Mouse (Mus musculus): ENCODE data around the gene Pnck. TPM values are rescaled to one million over a fixed set of nuclear protein-coding genes. Genes with fewer than 3 reads are reported as not detected.

Gene Pnck
- polyA plus RNA-seq, 1 experiment: 5.1 TPM

- Histone ChIP-seq H3K4me3 (ENCODE audit: low read depth, low read length) (no peak overlapping the region), H3K27me3 (ENCODE audit: control insufficient read depth, insufficient read depth, low read length, poor library complexity, severe bottlenecking) (no peaks in the 10 kb centered on the region), H3K4me1 (ENCODE audit: control insufficient read depth, insufficient read depth, low read length) (no peaks in the 10 kb centered on the region), H3K27ac (ENCODE audit: insufficient read depth, low read length) (no peak overlapping the region), H3K9me3 (replicated peaks; ENCODE audit: control insufficient read depth, insufficient read depth, low read length, poor library complexity, severe bottlenecking) (no peaks in the 10 kb centered on the region), H3K36me3 (ENCODE audit: control insufficient read depth, insufficient read depth, low read length, poor library complexity, severe bottlenecking) (no peaks in the 10 kb centered on the region), H3K9ac (ENCODE audit: low read depth, poor library complexity, severe bottlenecking) (no peak overlapping the region)
- TF ChIP-seq POLR2A (IDR thresholded peaks at IDR 0.05; ENCODE audit: insufficient read depth, low read length): no peak
- TF ChIP-seq CTCF (IDR thresholded peaks at IDR 0.05; ENCODE audit: low read depth, low read length): no peak
- no peak for TF ChIP-seq EP300 (IDR thresholded peaks at IDR 0.05; ENCODE audit: insufficient read depth, low read depth, low read length)
Measured at GRCm38 (mm10) chrX:73663143-73663542, 3.2 kb upstream of the Pnck start.

DNA sequence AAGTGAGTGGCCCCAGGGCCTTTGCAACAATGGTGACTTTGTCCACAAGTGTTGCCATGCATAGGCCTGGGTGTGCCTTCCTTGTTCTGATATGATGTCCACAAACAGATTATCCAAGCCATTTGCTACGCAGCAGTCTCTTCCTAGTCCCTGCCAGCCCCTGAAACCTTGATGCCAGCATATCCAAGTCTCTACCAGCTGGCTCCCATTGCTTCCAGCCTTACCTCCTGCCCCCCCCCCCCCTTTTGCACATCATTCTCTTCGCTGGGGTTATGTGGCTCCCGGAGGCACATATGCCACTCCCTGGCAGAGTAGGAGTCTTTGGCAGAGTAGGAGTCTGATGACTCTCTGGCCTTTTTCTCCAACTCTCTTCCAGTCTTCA, 358 bp upstream of the Pnck start:
- no peaks in the 10 kb centered on the region for H3K9me3 ChIP-seq (replicated peaks; ENCODE audit: control insufficient read depth, insufficient read depth, low read length, poor library complexity, severe bottlenecking)
- H3K4me1 ChIP-seq (ENCODE audit: control insufficient read depth, insufficient read depth, low read length): no peaks in the 10 kb centered on the region
- H3K9ac ChIP-seq (ENCODE audit: low read depth, poor library complexity, severe bottlenecking): no peak overlapping the region; the same call in 1 of the 2 replicates
- peak overlapping the region; percentile 36; the same call in 1 of the 2 replicates for H3K4me3 ChIP-seq (ENCODE audit: low read depth, low read length)
- TF ChIP-seq CTCF (IDR thresholded peaks at IDR 0.05; ENCODE audit: low read depth, low read length): no peak
- no peak for TF ChIP-seq EP300 (IDR thresholded peaks at IDR 0.05; ENCODE audit: insufficient read depth, low read depth, low read length)
- TF ChIP-seq POLR2A (IDR thresholded peaks at IDR 0.05; ENCODE audit: insufficient read depth, low read length): no peak
- H3K27me3 ChIP-seq (ENCODE audit: control insufficient read depth, insufficient read depth, low read length, poor library complexity, severe bottlenecking): no peaks in the 10 kb centered on the region
- H3K27ac ChIP-seq (ENCODE audit: insufficient read depth, low read length): no peak overlapping the region
- no peaks in the 10 kb centered on the region for H3K36me3 ChIP-seq (ENCODE audit: control insufficient read depth, insufficient read depth, low read length, poor library complexity, severe bottlenecking)

GRCm38 (mm10) chrX:73658936-73659574, 862 bp downstream of the Pnck start:
- H3K4me1 ChIP-seq (ENCODE audit: control insufficient read depth, insufficient read depth, low read length): no peaks in the 10 kb centered on the region
- H3K36me3 ChIP-seq (ENCODE audit: control insufficient read depth, insufficient read depth, low read length, poor library complexity, severe bottlenecking): no peaks in the 10 kb centered on the region
- no peak for TF ChIP-seq POLR2A (IDR thresholded peaks at IDR 0.05; ENCODE audit: insufficient read depth, low read length)
- TF ChIP-seq EP300 (IDR thresholded peaks at IDR 0.05; ENCODE audit: insufficient read depth, low read depth, low read length): no peak
- TF ChIP-seq CTCF (IDR thresholded peaks at IDR 0.05; ENCODE audit: low read depth, low read length): no peak
- no peak overlapping the region for H3K27ac ChIP-seq (ENCODE audit: insufficient read depth, low read length)
- H3K9ac ChIP-seq (ENCODE audit: low read depth, poor library complexity, severe bottlenecking): no peak overlapping the region
- peak overlapping the region; percentile 70; the same call in 1 of the 2 replicates for H3K4me3 ChIP-seq (ENCODE audit: low read depth, low read length)
- H3K27me3 ChIP-seq (ENCODE audit: control insufficient read depth, insufficient read depth, low read length, poor library complexity, severe bottlenecking): no peaks in the 10 kb centered on the region
- H3K9me3 ChIP-seq (replicated peaks; ENCODE audit: control insufficient read depth, insufficient read depth, low read length, poor library complexity, severe bottlenecking): no peaks in the 10 kb centered on the region

GRCm38 (mm10) chrX:73658391-73658790, 1.5 kb downstream of the Pnck start:
- Histone ChIP-seq H3K4me1 (ENCODE audit: control insufficient read depth, insufficient read depth, low read length) (no peaks in the 10 kb centered on the region), H3K27me3 (ENCODE audit: control insufficient read depth, insufficient read depth, low read length, poor library complexity, severe bottlenecking) (no peaks in the 10 kb centered on the region)
- TF ChIP-seq CTCF (IDR thresholded peaks at IDR 0.05; ENCODE audit: low read depth, low read length) (no peak), EP300 (IDR thresholded peaks at IDR 0.05; ENCODE audit: insufficient read depth, low read depth, low read length) (no peak)

DNA sequence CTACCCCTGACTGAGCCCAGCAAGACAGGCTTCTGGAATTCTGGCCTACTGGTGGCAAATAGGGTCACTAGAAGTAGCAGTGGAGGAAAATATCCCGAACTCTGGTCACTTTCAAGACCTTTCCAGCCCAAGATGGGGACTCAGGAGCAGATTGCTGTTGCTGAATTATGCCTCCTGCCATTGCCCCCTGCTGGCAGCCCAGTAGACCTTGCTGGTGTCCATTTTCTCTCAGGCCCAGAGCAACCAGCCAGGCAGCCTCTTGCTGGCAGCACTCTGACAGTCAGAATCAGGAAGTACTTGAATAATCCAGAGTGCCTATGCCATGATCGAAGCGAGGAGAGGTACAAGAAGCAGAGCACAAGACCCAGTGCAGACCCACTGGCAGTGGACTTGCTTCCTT, 4.4 kb downstream of the Pnck start:
- no peak overlapping the region for H3K4me3 ChIP-seq (ENCODE audit: low read depth, low read length)
- no peak overlapping the region for H3K27ac ChIP-seq (ENCODE audit: insufficient read depth, low read length)
- no peak overlapping the region for H3K9ac ChIP-seq (ENCODE audit: low read depth, poor library complexity, severe bottlenecking)
- no peaks in the 10 kb centered on the region for H3K9me3 ChIP-seq (replicated peaks; ENCODE audit: control insufficient read depth, insufficient read depth, low read length, poor library complexity, severe bottlenecking)
- no peak for TF ChIP-seq POLR2A (IDR thresholded peaks at IDR 0.05; ENCODE audit: insufficient read depth, low read length)
- H3K27me3 ChIP-seq (ENCODE audit: control insufficient read depth, insufficient read depth, low read length, poor library complexity, severe bottlenecking): no peaks in the 10 kb centered on the region
- H3K4me1 ChIP-seq (ENCODE audit: control insufficient read depth, insufficient read depth, low read length): no peaks in the 10 kb centered on the region
- no peaks in the 10 kb centered on the region for H3K36me3 ChIP-seq (ENCODE audit: control insufficient read depth, insufficient read depth, low read length, poor library complexity, severe bottlenecking)

More at GRCm38 (mm10) chrX:73658391-73658790, 1.5 kb downstream of the Pnck start:
- Histone ChIP-seq H3K9ac (ENCODE audit: low read depth, poor library complexity, severe bottlenecking) (no peak overlapping the region), H3K36me3 (ENCODE audit: control insufficient read depth, insufficient read depth, low read length, poor library complexity, severe bottlenecking) (no peaks in the 10 kb centered on the region), H3K9me3 (replicated peaks; ENCODE audit: control insufficient read depth, insufficient read depth, low read length, poor library complexity, severe bottlenecking) (no peaks in the 10 kb centered on the region), H3K27ac (ENCODE audit: insufficient read depth, low read length) (no peak overlapping the region), H3K4me3 (ENCODE audit: low read depth, low read length) (no peak overlapping the region)

DNA sequence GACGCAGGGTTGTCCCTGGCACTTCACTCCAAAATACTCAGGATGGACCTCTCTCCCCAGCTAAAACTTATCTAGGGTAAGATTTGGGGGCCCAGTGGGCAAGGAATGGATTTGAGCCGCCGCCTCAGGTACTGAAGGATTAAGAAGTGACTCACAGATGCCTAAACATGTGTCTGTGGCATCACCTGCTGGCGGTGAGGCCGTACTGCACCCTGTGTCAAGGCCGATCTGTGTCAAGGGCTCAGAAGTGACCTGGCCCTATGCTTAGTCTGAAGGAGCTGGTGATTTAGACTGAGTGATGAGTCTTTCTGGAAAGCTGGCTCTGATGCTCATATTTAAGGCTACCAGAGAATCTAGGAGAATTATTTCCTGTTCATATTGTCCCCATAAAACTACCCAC, 5.7 kb downstream of the Pnck start:
- Histone ChIP-seq H3K4me3 (ENCODE audit: low read depth, low read length) (no peak overlapping the region), H3K4me1 (ENCODE audit: control insufficient read depth, insufficient read depth, low read length) (no peaks in the 10 kb centered on the region), H3K36me3 (ENCODE audit: control insufficient read depth, insufficient read depth, low read length, poor library complexity, severe bottlenecking) (no peaks in the 10 kb centered on the region), H3K9me3 (replicated peaks; ENCODE audit: control insufficient read depth, insufficient read depth, low read length, poor library complexity, severe bottlenecking) (no peaks in the 10 kb centered on the region), H3K27ac (ENCODE audit: insufficient read depth, low read length) (no peak overlapping the region), H3K27me3 (ENCODE audit: control insufficient read depth, insufficient read depth, low read length, poor library complexity, severe bottlenecking) (no peaks in the 10 kb centered on the region), H3K9ac (ENCODE audit: low read depth, poor library complexity, severe bottlenecking) (no peak overlapping the region)
- TF ChIP-seq EP300 (IDR thresholded peaks at IDR 0.05; ENCODE audit: insufficient read depth, low read depth, low read length) (no peak), POLR2A (IDR thresholded peaks at IDR 0.05; ENCODE audit: insufficient read depth, low read length) (no peak), CTCF (IDR thresholded peaks at IDR 0.05; ENCODE audit: low read depth, low read length) (no peak)
